Mouse (Mus musculus): Measurements from ENCODE around the gene Terb1.

- TF ChIP-seq CTCF (IDR thresholded peaks at IDR 0.05; ENCODE audit: insufficient read depth, low read depth, low read length) (no peak), POLR2A (IDR thresholded peaks at IDR 0.05; ENCODE audit: insufficient read depth, low read depth, low read length) (no peak)
These were observed 25.7 kb upstream of the Terb1 start for GRCm38 (mm10) chr8:104535378-104535777.

Data from olfactory bulb, adult 2 months (tissue).